Mouse (Mus musculus) thymus, postnatal 36 days (tissue): ENCODE results near the gene Cdip1.
"Not testable (repeated sequence)": the region's sequence is repeated elsewhere in the genome, so short reads cannot be mapped to it uniquely, and the experiment has no call there.

Source experiments
- DNase-seq, 2 experiments: peaks; one replicate each; pipeline ENCODE4 v3.0.0; 2022; ENCODE audit warnings: mixed read lengths in 2 of 2

Cdip1 gene

DNA sequence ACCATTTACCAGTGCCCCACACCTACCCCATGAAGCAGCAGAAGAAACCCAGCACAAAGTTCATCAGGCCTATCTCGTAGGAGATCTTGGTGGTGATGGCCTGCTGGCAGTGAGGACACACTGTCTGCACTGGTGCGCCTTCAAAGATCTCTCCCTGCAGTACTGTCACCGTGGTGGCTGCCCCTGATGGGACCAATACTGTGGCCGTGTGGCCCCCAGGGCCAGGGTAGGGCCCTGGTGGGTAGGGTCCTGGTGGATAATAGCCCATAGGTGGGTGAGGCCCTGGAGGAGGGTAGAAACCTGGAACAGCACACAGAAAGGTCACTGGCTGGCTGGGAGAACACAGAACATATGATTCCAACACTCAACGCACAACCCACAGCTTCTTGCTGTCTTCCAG lies 21.4 kb downstream of the Cdip1 start:
- DNase-seq = no peak

- DNase-seq = no peak
Measured at GRCm38 (mm10) chr16:4767012-4767790, 22.9 kb downstream of the Cdip1 start.

DNA sequence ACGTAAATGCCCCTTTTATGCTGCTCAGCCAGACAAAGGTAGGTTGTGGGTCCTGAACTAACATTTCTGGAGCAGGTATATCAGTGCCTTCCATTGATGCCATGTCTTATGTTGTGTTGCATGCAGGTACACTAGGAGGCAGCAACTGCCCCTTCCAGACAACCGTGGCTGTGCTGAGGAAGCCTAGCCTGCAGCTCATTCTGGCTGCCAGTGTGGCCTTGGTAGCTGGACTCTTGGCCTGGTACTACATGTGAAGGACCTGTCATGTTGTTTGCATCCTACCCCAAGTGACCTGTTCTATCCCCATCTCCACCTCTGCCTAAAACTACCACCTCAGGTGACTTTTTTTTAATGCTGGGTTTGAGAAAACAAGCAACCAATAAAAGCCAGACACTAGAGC lies 24.2 kb downstream of the Cdip1 start:
- no peak for DNase-seq

DNA sequence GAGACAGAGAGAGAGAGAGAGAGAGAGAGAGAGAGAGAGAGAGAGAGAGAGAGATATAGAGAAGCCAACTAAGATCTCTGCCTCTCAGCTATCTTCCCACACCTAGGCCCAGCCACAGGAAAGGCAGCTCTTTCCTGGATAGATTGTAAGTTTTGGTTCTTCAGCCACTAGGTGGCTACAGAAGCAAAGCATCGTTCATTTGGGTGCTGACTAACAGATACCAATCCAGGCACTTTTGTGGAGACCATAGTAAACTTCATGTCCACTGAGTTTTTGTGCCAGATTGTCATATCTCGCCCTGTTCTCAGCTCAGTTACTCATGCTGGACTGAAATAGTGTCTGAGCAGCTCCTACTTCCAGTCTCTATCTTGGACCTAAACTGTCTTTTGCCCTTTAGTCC lies 26.8 kb downstream of the Cdip1 start:
- peak in 1 of 2 experiments; percentile 22 for DNase-seq

GRCm38 (mm10) chr16:4762437-4762836 lies 27.7 kb downstream of the Cdip1 start:
- DNase-seq = no peak

GRCm38 (mm10) chr16:4756660-4757335 lies 33.3 kb downstream of the Cdip1 start:
- not testable (repeated sequence) for DNase-seq

- DNase-seq = no peak
Measured at GRCm38 (mm10) chr16:4754045-4754444, 36.0 kb downstream of the Cdip1 start.

GRCm38 (mm10) chr16:4752155-4752554 lies 37.9 kb downstream of the Cdip1 start:
- no peak for DNase-seq

GRCm38 (mm10) chr16:4742186-4742585 lies 47.9 kb downstream of the Cdip1 start:
- DNase-seq = no peak

DNA sequence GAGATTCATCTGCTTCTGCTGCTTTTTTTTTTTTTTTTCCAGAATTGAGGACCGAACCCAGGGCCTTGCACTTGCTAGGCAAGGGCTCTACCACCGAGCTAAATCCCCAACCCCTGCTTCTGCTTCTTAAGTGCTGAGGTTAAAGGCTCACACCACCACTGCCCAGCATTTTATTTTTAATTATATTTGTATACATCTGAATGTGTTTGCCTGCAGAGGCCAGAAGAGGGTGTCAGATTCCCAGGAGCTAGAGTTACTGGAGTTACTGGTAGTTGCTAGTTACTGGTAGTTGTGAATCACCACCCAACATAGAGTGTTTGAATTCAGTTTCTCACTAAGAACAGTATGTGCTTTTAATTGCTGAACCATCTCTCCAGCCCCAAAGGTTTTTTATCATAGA lies 50.1 kb downstream of the Cdip1 start:
- DNase-seq = no peak

GRCm38 (mm10) chr16:4736262-4736661 lies 53.8 kb downstream of the Cdip1 start:
- DNase-seq = no peak

- DNase-seq = no peak
Measured at GRCm38 (mm10) chr16:4730776-4731358, 59.2 kb downstream of the Cdip1 start.

- no peak for DNase-seq
Measured at GRCm38 (mm10) chr16:4727963-4728362, 62.1 kb downstream of the Cdip1 start.

DNA sequence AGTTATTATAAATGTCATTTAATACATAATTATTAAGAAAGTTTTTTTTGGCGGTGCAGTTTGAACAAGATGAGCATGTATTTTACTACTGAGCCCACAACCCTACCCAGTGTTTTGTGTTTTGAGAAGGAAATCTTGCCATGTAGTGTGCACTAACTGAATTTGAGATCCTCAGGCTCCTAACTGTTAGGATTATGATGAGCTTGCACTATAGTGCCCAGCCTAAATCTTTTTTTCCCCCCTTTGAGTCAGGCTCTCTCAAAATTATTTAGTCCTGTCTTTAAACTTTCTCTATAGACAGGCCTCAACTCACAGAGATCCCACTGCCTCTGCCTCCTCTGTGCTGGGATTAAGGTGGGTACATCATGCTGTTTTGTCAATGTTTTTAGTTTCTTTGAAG lies 62.6 kb downstream of the Cdip1 start:
- DNase-seq = no peak

DNA sequence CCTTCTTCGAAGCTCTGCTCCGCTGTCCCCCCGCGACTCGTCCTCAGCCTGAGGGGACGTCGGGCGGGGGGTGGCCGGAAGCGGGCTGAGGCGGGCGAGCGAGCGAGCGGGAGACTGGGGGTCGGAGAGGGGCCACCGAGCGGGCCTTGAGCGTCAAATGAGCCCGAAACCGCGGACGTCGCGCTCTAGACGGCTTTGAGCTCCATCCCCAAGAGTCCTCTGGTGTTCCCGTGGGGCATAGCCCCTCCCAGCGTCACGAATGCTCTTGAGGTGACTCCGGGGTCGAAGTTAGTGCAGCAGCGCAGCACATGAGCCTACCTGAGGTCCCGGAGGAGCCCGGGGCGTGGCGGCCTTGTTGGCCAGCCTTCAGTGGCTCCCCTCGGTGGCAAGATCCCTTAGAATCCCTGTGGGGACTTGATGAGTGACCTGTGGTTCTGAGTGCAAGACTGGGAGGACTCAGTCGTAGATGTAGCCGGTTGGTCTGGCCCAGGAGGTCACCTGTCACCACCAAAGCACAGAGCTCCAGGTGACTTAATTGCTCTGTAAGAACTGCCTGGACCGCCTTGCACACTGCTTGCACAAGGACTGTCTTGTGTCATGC lies 63.5 kb downstream of the Cdip1 start:
- no peak for DNase-seq

DNA sequence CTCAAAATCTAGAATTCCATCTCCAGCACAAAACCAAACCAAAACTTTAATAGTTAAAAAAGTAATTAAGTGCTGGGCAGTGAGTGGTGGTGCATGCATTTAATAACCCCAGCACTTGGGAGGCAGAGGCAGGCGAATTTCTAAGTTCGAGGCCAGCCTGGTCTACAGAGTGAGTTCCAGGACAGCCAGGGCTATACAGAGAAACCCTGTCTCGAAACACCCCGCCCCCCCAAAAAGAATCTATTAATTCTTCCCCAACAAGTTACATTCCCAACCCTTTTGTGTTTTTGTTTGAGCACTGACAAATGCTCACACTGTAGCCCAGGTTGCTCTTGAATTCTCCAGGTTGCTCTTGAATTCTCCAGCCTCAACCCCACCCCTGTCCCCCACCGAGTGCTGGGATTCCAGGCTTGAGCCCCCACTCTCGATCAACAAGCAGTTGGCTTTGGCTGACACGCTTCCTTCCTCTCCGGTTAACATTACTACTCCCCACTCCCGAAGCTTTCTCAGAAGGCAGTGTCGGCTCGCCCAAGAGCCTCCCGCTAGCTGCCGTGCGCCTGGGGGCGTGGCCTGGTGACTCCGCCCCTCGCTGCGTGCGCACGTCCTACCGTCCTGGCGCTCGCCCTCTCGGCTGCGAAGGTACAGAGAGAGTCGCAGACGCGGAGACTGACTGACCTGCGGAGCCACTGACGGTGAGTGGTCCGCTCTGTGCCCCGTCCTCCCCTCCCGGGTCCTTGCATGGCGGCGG lies 64.1 kb downstream of the Cdip1 start, which contains the start of gene Hmox2:
Hmox2 (plus strand) TSS at position 582 of the 748 bp plus-strand sequence.
- DNase-seq = peak; percentile 96 to 97

DNA sequence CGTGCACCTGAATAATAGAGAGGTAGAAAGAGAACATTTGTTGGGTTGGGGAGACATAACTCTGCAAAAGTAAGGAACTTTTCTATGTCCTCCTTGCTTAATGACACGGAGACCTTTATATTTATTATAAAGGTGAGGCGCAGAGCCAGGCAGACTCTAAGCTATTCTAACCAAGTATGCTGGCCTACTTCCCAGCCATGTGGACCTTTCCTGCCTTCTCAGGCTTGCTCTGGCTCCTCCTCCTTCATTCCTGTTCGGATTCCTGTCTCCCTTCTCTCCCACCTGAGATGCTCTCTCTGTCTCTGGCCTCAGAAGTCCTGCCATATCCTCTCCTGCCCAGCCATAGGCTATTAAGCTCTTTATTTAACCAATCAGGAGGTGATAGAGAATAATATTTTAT lies 64.8 kb downstream of the Cdip1 start:
- no peak for DNase-seq

GRCm38 (mm10) chr16:4722915-4723209 lies 67.2 kb downstream of the Cdip1 start:
- DNase-seq = peak in 1 of 2 experiments; percentile 16

DNA sequence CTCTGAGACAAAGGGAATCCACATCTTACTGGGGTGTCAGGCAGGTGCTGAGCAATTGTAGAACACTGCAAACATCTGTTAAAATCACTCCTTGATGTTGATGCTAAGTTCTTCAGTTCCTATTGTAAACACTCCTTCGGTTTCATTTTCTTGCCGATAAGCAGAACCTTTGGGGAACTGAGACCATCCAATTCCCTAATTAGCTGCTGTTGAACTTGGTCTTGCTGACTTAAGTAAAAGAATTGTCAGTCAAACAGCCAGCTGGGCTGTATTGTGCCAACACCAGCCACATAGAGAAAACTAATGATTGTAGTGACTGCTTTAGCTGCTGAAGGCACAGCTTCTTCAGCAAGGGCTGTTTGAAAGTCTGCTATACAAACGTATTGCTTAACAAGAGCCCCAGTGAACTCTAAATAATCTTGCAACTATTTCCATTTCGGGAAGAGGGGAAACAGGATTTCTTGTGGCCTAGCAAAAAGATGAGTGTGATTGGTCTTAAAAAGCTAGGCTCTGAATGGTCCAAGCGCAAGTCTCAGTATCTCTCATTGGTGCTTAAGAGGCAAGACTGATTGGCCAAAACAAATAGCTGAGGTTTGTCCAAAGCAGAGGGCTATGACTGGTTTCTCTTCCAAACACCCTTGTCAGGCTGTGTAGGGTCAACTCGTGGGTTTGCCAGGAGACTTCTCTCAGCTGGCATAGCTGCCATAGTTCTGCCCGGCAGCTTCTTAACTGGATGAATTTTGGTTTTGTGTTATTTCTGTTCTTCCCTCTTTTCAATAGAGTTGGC lies 67.8 kb downstream of the Cdip1 start:
- peak in 1 of 2 experiments; percentile 21 for DNase-seq

GRCm38 (mm10) chr16:4718753-4719518 lies 71.2 kb downstream of the Cdip1 start, which contains the start of gene Nmral1:
TSS of gene Nmral1 (minus strand) at chr16:4719356.
- DNase-seq = peak; percentile 64 to 71

DNA sequence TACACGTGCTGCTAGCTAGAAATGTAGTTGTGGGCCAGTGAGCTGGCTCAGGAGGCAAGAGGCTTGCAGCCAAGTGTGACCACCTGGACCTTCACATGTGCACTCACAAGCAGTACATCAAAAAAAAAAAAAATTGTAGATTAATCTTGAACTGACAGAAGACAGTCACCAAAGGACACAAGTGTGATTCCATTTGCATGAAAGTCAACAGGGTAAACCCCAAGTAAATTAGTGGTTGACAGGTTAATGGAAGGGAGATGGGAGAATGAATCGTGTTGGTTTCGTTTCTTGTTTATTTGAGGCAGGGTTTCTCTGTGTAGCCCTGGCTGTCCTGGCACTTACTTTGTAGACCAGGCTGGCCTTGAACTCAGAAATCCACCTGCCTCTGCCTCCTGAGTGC lies 72.2 kb downstream of the Cdip1 start:
- DNase-seq = no peak
